In genomic region chr6:31135580-31135979, GRCm38 (mm10) we compare ENCODE assay signal across 26 mouse cellular contexts.
A peak's percentile ranks its signal among the peaks of the same experiment; 100 is the strongest.
DNase-seq lines count a peak whose midpoint lies in the region; ATAC-seq and TF ChIP-seq lines count a peak whose summit lies in the region.
"Had no signal": no experiment of that assay in that cellular context is flagged by ENCODE, and none has a peak within 500 bp of the region (broad histone marks: within the 10 kb centered on the region; RNA-seq: fewer than 3 reads in every experiment).

No protein-coding gene starts in this region.

- 80% methylated on average over 6 of the region's 6 CpGs for WGBS in limb, embryonic 11.5 days
- WGBS in limb, embryonic 10.5 days, result 85% methylated on average over 6 of the region's 6 CpGs
- 64% methylated on average over 6 of the region's 6 CpGs for WGBS in midbrain, embryonic 11.5 days
- 60% methylated on average over 6 of the region's 6 CpGs for WGBS in midbrain, embryonic 15.5 days
- WGBS in small intestine, adult 2 months, result 70% methylated on average over 6 of the region's 6 CpGs

- intact Hi-C loops in gastrocnemius, adult 2 months (cut with DNase I), result no loop called here

- H3K9ac ChIP-seq in limb, embryonic 11.5 days (ENCODE audit: low read length), result 0 out of 2 replicates have a peak overlapping the region, but pooled peaks have one; percentile 7
- no peak overlapping the region for H3K9ac ChIP-seq in midbrain, embryonic 11.5 days (ENCODE audit: low read length)
- H3K9ac ChIP-seq in midbrain, embryonic 15.5 days, result no peak overlapping the region
- H3K9ac ChIP-seq: forebrain, embryonic 15.5 days; heart, embryonic 13.5 days; hindbrain, embryonic 14.5 days had no signal

- no peaks in the 10 kb centered on the region; the same call in 1 of the 2 replicates for H3K9me3 ChIP-seq in limb, embryonic 11.5 days (ENCODE audit: control insufficient read depth, low read length)
- H3K9me3 ChIP-seq in limb, embryonic 10.5 days (replicated peaks), result no peaks in the 10 kb centered on the region
- no peaks in the 10 kb centered on the region for H3K9me3 ChIP-seq in midbrain, embryonic 11.5 days (ENCODE audit: control insufficient read depth, low read length)
- H3K9me3 ChIP-seq in midbrain, embryonic 15.5 days, result no peaks in the 10 kb centered on the region
- H3K9me3 ChIP-seq: forebrain, embryonic 10.5 days; G1E had no signal

- no peaks in the 10 kb centered on the region for H3K4me1 ChIP-seq in limb, embryonic 11.5 days (ENCODE audit: control insufficient read depth, insufficient read depth, low read length)
- 0 out of 2 replicates have a peak, but pooled peaks cover 2% of the 10 kb centered on the region for H3K4me1 ChIP-seq in limb, embryonic 10.5 days
- H3K4me1 ChIP-seq in midbrain, embryonic 11.5 days (ENCODE audit: control insufficient read depth, insufficient read depth, low read length), result no peaks in the 10 kb centered on the region
- no peaks in the 10 kb centered on the region for H3K4me1 ChIP-seq in midbrain, embryonic 15.5 days
- H3K4me1 ChIP-seq in small intestine, adult 2 months (ENCODE audit: control insufficient read depth, insufficient read depth, insufficient read length, low read length), result peaks cover 38% of the 10 kb centered on the region
- H3K4me1 ChIP-seq: forebrain, embryonic 15.5 days had no signal

- no peak overlapping the region for H3K4me3 ChIP-seq in gastrocnemius, adult 2 months
- no peak overlapping the region for H3K4me3 ChIP-seq in limb, embryonic 11.5 days (ENCODE audit: low read depth, low read length)
- H3K4me3 ChIP-seq in limb, embryonic 10.5 days, result no peak overlapping the region
- no peak overlapping the region for H3K4me3 ChIP-seq in midbrain, embryonic 11.5 days (ENCODE audit: low read depth, low read length)
- H3K4me3 ChIP-seq in midbrain, embryonic 15.5 days, result no peak overlapping the region
- no peak overlapping the region for H3K4me3 ChIP-seq in small intestine, adult 2 months (ENCODE audit: low read depth, low read length)
- H3K4me3 ChIP-seq: forebrain, embryonic 10.5 days; forebrain, embryonic 15.5 days; heart, embryonic 13.5 days had no signal

- no peak for DNase-seq in gastrocnemius, adult 2 months
- DNase-seq in gastrocnemius, postnatal 4 days (ENCODE audit: low spot score in 2 of 2), result no peak
- DNase-seq in limb, embryonic 11.5 days (ENCODE audit: low spot score), result no peak
- no peak for DNase-seq in limb, embryonic 10.5 days (ENCODE audit: low spot score)
- DNase-seq in midbrain, embryonic 11.5 days (ENCODE audit: low spot score, missing footprints), result peak; percentile 81
- DNase-seq: adrenal gland, postnatal 10 days; adrenal gland, postnatal 36 days; B cell, adult 2 months; cerebellum, adult 18-20 months; cerebellum, adult 9-10 months; cerebellum, postnatal 14 days; gastrocnemius, postnatal 10 days; gastrocnemius, postnatal 36 days; heart, adult 11 months; heart, postnatal 14 days; heart, postnatal 4 days had no signal

- H3K4me2 ChIP-seq in limb, embryonic 11.5 days (ENCODE audit: low read depth, severe bottlenecking), result no peak overlapping the region
- no peak overlapping the region for H3K4me2 ChIP-seq in midbrain, embryonic 11.5 days
- no peak overlapping the region for H3K4me2 ChIP-seq in midbrain, embryonic 15.5 days
- H3K4me2 ChIP-seq: forebrain, embryonic 15.5 days; heart, embryonic 13.5 days; hindbrain, embryonic 14.5 days had no signal

- H3K27ac ChIP-seq in gastrocnemius, adult 2 months, result peak overlapping the region; percentile 48
- no peak overlapping the region for H3K27ac ChIP-seq in limb, embryonic 11.5 days (replicated peaks; ENCODE audit: low read depth, low read length)
- H3K27ac ChIP-seq in limb, embryonic 10.5 days, result no peak overlapping the region
- no peak overlapping the region for H3K27ac ChIP-seq in midbrain, embryonic 11.5 days (ENCODE audit: low read depth, low read length)
- H3K27ac ChIP-seq in midbrain, embryonic 15.5 days, result no peak overlapping the region
- H3K27ac ChIP-seq in small intestine, adult 2 months (ENCODE audit: insufficient read depth, low read depth, low read length), result peak overlapping the region; percentile 28; the same call in 1 of the 2 replicates
- H3K27ac ChIP-seq: forebrain, embryonic 10.5 days; forebrain, embryonic 15.5 days; heart, embryonic 13.5 days; hindbrain, embryonic 14.5 days; hindbrain, postnatal 0 days had no signal

- ATAC-seq in limb, embryonic 11.5 days (ENCODE audit: insufficient number of reproducible peaks, low FRiP score, low TSS enrichment, low read depth), result no peak
- no peak for ATAC-seq in midbrain, embryonic 11.5 days (ENCODE audit: low FRiP score)
- no peak for ATAC-seq in midbrain, embryonic 15.5 days (replicated peaks)
- ATAC-seq: forebrain, embryonic 15.5 days; hindbrain, postnatal 0 days; Patski had no signal

- H3K27me3 ChIP-seq in limb, embryonic 11.5 days (ENCODE audit: control insufficient read depth, insufficient read depth, low read length), result no peaks in the 10 kb centered on the region
- H3K27me3 ChIP-seq in limb, embryonic 10.5 days (ENCODE audit: low read depth, poor library complexity, severe bottlenecking), result no peaks in the 10 kb centered on the region
- no peaks in the 10 kb centered on the region for H3K27me3 ChIP-seq in midbrain, embryonic 11.5 days (ENCODE audit: control insufficient read depth, insufficient read depth, low read length)
- no peaks in the 10 kb centered on the region for H3K27me3 ChIP-seq in midbrain, embryonic 15.5 days (replicated peaks)
- H3K27me3 ChIP-seq in small intestine, adult 2 months (ENCODE audit: control insufficient read depth, insufficient read depth, low read length), result no peaks in the 10 kb centered on the region
- H3K27me3 ChIP-seq: CH12.LX; forebrain, embryonic 15.5 days; heart, embryonic 13.5 days; Patski had no signal

- TF ChIP-seq POLR2A in small intestine, adult 2 months (IDR thresholded peaks at IDR 0.05; ENCODE audit: low read depth, low read length), result no peak

- TF ChIP-seq CTCF in gastrocnemius, adult 2 months (IDR thresholded peaks at IDR 0.05), result no peak
- TF ChIP-seq CTCF in small intestine, adult 2 months (IDR thresholded peaks at IDR 0.05; ENCODE audit: extremely low read depth, insufficient read length, insufficient replicate concordance, low read depth, low read length), result no peak

- no peaks in the 10 kb centered on the region for H3K36me3 ChIP-seq in limb, embryonic 11.5 days (ENCODE audit: control insufficient read depth, insufficient read depth, low read length)
- no peaks in the 10 kb centered on the region for H3K36me3 ChIP-seq in limb, embryonic 10.5 days
- H3K36me3 ChIP-seq in midbrain, embryonic 11.5 days (ENCODE audit: control insufficient read depth, insufficient read depth, low read length), result no peaks in the 10 kb centered on the region
- no peaks in the 10 kb centered on the region for H3K36me3 ChIP-seq in midbrain, embryonic 15.5 days (replicated peaks)
- H3K36me3 ChIP-seq in small intestine, adult 2 months (ENCODE audit: control insufficient read depth, insufficient read depth, low read length), result peaks cover 15% of the 10 kb centered on the region
- H3K36me3 ChIP-seq: forebrain, embryonic 10.5 days; forebrain, embryonic 15.5 days; G1E; heart, embryonic 13.5 days had no signal

Comparison
In these comparisons a context has a peak if more than half of its experiments do, and no peak if none do; other contexts are left out.
1. H3K27ac ChIP-seq: peak in gastrocnemius, adult 2 months (single experiment) and small intestine, adult 2 months (single experiment); none in limb, embryonic 11.5 days (single experiment), limb, embryonic 10.5 days (single experiment), midbrain, embryonic 11.5 days (single experiment) and midbrain, embryonic 15.5 days (single experiment).